Mouse (Mus musculus): ENCODE measurements around the gene Trappc3l.
"Not testable (repeated sequence)": the region's sequence is repeated elsewhere in the genome, so short reads cannot be mapped to it uniquely, and the experiment has no call there.

Trappc3l gene

DNA sequence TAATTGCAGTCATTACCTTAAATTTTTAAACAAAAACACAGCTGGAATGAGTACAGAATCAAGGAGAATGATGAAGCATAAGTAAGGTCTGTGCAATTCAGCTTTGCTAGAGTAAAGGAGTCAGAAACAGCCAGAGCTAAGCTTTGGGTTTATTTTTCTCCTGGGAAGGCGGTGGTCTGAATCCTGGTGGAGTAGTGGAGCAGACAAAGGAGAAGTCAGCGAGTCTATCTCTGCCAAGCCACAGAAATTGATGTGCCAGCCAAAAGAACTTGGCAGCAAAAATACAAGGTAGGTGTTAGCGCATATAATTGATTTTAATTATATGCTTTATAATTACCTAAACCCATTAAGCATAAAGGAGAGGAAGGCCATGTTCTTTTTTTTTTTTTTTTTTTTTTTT, at the start of gene Trappc3l:
Gene Trappc3l (plus strand): TSS at position 197 of the 400 bp plus-strand sequence.
- no peak for DNase-seq

DNA sequence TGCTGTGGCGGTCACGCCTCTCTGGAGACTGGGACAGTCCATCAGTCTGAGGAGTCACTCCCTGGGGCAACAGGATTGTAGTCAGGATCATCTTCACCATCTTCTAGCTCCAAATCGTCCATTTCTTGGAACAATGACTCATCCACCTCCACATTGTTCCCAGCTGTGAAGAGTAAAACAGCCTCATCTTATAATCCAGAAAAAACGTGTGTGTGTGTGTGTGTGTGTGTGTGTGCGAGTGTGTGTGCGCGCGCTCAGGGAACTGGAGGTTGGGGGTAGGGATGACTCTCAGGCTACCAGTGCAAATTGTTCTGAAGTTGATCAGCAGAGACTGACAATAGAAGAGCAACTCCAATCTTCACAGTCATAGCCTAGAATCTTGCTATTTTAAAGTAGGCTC, 40.7 kb upstream of the Trappc3l start:
- DNase-seq, result not testable (repeated sequence)

DNA sequence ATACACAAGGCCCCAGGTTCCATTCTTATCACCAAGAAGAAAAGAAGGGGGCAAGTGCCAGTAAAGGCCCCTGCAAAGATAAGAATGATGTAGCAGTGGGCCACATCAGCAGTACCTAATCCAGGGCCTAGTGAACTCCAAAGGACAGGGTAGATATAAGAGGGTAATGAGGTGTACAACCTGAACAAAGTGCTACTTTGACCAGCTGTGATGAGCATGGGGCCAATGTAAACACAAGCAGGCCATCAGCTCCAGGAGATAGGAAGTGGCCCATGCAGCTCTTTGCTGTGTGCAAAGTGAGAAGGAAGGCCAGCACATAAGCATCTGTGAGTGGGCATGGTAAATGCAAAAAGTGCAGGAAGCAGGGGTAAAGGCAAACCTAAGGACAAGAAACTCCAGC, 39.0 kb upstream of the Trappc3l start:
- DNase-seq, result no peak

DNA sequence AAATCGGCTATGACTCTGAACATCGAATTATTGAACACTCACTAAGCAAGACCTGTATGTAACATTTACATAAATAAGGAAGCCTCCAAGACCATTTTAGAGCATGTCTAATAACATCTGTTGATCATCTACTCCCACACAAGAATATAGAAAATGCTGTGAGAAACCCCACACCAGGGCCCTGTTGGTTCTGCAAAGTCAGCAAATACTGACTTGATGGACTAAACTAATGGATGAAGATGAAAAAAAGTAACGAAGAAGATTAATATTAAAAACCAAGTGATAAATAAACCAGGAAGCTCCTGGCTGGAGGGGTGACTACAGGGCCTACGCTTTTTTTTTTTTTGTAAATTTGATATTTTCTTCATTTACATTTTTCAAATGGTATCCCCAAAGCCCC, 24.8 kb upstream of the Trappc3l start:
- DNase-seq, result no peak

DNA sequence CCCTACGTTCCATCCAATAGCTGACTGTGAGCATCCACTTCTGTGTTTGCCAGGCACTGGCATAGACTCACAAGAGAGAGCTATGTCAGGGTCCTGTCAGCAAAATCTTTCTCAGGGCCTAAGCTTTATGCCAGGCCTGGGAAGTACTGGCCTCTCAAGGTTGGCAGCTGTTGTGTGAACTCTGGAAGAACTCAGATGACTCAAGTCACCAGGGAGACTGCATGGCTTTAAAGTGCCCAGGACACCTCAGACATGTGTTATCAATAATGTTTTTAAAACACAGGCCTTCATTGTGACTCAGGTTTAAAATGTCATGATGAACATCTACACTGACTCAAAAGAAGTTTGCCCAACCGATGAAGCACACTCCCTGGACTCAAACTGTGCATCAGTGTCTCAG, 24.2 kb upstream of the Trappc3l start:
- DNase-seq, result no peak

DNA sequence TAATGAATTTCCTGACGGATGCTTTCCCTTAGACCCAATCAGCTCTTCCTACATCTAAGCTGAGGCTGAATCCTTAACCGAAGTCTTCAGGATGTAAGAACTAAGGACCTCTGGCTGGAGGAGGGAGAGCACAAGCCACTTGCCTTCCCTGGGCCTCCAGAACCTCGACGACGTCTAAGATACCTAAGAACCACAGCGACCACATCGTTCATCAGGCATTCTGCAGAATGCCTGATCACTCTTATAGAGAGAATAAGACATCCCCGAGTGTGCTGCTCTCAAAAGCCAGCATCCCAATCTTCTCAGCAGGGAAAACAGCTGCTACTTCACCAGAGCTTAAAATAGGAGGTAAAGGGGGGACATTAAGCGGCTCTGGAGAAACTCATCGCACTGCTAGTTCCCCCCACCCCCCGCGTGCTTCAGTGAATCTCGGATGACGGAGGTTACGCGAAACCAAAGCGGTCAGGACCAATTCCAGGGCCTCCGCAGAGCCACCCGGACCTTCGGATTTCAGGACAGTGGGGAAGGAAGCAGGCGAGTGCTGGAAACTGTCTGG, 18.6 kb upstream of the Trappc3l start:
- DNase-seq, result no peak

DNA sequence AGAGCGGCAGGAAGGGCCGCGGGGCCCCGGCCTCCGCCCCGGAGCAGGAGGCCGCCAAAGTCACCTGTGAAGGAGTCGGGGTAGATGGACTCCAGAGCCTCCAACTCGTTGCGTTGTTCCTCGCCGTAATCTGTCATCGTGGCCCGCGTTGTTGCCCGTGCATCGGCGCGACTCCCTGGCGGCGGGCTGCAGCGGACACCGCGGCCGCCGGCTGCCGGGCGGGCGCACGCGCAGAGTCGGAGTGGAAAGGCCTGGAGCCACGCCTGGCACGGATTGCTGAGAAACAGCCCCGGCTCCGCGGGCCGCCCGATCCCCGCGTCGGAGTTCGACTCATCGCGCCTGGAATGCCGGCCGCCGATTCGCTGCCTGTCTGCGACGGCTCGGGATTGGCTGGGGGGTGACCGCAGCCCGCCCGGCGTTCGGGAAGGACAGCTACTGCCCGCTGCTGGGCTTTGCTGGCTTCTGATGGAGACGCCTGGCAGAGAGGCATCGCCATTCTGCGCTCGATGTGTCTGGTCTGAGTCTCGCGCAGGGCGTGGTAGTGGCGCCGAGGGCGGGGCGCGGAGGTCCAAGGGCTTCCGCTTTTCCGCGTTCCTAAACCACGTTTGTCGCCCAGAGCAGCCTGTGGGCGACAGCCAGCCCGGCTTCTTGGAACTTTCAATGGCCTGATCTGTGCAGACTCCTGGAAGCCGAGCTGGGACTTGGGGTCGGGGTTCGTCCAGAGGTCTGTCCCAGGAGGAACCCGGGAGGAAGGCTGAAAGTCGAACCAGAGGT, 17.9 kb upstream of the Trappc3l start, which contains the start of gene Rwdd1:
Gene Rwdd1 (minus strand): TSS at position 323 of the 774 bp plus-strand sequence.
- DNase-seq, result peak; percentile 99

DNA sequence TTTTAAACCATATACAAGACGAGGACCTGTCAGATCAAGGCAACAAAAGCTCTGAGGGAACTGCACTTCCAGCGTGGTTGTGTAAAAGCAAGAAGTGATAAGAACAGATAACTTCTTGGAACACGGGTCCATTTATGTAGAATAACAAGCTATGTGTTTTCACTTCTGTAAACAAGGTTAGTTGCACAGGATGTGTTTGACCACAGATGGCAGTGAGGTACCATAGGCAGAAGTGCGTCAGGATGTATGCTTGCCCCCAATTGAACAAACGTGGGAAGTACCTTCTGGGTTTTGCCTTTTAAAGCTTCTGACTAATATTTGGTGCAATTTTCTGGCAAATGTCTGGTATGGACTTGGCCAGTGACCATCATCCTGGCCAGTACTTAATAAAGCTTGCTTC, 7.1 kb upstream of the Trappc3l start:
- no peak for DNase-seq

DNA sequence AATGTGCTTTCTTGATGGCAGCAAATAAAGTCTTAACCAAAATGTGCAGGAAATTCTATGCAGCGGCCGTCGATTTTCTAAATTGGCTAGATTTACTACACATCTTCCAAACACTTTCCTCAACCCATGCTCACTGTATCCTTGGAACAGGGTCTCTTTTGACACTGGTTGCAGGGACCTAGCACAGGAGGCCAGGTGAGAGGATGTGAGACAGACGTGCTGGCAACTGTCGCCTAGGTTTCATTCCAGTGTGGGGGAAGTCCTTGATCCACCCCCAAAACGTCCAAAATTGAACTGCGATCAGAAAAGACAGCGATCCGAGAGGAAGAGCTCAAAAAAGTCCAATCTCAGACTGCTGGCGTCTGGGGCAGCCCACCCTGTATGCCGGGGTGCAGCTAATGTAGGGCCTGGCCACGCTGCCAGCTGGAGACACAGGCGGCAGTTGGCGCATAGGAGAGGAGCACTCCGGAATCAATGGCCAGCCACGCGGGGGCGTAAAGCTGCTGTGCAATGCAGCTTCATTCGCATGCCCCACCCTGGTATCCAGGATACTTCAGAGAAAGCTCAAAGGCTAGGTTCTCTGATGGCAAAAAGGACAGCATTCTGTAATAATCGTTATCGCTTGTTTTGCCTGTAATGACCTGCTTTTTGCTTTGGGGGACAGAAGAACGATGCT, 3.6 kb upstream of the Trappc3l start:
- peak; percentile 32 for DNase-seq

DNA sequence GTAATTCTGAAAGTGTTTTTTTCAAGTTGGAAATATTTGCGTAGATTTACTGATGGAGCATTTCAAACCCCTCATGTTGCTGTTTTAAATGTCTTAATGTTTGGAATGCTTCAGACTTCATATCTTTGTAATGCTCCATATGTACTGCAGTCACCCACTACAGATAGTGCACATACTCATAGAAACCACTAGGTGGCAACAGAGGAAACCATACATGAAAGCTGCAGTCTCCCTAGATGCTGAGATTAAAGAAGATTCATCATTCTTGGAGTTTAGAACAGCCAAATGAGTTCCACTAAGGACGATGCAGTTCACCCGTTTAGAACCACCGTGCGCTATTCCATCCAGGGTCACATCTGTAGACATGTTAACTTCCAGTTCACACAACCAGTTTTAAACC, 810 bp upstream of the Trappc3l start:
- DNase-seq, result no peak

DNA sequence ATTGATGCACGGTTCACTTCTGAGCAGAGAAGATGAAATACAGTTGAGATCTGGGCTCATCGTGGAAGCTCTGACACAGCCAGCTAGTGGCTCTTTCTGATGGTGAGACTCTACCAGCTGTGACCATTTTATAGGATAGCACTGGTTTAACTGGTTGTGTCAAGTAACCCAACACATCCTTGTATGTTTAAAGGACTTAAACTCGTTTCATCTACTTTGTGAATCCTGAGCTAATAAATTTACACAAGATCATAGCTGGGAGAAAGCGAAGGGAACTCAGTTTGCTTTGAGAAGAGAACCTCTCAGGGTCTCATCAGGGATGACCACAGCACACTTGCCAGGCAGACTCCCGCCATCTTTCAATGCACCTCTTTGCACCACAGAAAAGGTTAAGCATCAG, 6.8 kb downstream of the Trappc3l start, which contains the start of gene Calhm4:
Gene Calhm4 (minus strand): TSS at position 101 of the 400 bp plus-strand sequence.
- no peak for DNase-seq

DNA sequence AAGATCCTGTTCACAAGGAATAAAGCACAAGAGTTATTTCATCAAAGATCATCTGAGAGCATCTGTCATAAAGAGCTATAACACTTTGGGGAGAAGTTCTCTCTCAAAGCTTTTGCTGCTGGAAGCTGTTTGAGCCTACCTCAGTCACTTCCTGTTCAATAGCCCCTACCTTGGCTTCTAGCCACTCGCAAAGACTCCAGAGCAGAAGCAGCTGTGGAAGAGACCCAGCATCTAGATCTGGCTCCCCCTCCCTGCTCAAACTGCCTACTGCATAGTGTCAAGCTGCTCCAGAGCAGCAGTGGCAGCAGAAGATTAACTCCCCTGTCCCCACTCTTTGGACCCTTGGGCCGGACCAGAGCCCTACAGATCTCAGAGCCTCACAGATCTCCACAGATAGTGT, 16.6 kb downstream of the Trappc3l start:
- no peak for DNase-seq

DNA sequence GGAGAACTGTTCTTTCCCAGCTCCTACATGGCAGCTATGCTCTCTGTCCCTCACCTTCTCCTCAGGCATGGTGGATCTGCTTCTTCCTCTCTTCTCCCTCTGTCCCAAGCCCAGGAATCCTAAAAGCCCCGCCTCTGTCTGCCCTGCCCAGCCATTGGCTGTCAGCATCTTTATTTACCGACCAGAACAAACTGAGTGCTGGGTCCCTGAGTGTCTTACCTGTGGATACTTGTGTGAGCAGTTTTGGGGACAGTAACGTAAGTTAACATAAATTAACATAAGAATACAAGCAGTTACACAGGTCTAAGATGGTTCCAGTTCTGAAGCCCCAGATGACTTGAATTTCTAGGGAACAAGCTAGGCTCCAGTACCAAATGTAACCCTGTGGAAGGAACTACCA, 29.2 kb downstream of the Trappc3l start:
- DNase-seq, result no peak

DNA sequence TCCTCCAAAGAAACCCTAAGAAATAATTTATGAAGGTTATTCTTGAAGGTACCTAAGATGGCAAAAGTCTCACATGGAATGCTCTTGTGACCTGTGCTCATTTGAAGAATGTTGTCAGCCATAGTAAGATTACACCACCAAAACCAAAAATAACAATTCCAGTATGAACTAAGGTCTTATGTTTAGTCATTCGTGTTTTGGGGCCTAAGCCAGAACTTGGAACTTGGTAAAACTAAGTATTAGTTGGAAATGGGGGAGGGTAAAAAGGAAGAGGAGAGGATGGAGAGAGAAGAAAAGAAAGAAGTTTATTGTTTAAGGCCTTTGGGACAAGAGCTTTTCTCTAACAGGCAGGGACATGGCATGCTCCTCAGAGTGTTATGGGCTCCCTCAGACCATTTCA, 32.2 kb downstream of the Trappc3l start:
- no peak for DNase-seq

DNA sequence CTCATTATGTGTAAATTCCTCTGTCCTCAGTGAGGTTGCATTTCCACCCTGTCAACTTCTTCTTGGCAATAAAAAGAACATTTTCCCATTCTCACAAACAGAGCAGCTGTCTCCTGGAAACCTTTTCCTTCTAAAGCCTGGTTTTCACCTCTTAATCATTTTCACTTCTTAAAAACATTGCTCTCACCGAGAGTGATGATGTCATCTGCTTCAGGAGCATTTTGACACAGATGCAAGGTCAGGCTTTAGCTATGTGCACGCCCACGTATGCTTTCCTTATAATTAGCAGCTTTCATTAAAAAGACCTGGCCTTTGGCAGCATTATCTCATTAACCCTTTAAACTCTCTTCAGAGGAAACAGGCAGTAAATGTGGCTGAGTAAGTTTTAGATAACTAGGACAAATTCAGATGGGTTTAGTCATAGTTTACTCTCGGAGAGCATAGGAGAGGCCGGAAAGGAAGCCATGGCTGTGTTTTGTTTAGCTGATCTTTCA, 33.6 kb downstream of the Trappc3l start:
- no peak for DNase-seq

DNA sequence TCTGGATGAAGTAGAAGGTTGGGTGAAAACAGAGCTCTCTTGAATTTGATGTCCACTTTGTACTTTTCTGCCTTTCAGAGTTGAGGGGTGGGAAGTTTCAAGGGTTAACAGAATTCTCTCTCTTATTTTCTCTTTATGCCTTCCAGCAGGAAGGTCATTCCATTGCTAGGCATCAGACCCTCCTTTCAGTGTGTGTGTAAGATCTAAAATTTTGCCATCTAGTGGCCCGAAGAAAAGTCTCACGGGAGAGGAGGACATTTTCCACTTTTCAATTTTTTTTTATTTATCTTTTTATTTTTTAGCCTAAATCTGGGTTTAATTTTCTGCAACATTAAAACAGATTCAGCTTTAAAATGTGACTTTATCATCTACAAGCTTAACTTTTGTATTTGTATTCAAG, 34.3 kb downstream of the Trappc3l start:
- no peak for DNase-seq

DNA sequence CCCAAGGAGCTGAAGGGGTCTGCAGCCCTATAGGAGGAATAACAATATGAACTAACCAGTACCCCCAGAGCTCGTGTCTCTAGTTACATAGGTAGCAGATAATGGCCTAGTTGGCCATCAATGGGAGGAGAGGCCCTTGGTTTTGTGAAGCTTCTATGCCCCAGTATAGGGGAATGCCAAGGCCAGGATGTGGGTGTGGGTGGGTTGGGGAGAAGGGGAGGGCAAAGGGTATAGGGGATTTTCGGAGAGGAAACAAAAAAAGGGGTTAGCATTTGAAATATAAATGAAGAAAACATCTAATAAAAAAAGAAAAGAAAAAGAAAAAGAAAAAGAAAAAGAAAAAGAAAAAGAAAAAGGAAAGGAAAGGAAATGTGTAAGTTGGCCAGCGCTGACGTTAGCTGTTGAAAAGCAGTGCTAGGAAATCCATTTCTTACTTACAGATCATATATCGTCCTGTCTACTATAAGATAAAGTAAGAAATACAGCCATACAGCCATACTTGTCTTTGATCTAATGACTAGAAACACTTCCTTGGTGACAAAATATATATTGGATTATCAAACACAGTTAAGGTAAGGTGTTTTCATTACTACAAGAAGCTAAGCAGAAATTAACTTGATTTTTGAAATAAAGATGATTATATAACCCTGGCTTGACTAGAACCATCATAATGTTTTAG, 37.3 kb downstream of the Trappc3l start:
- DNase-seq, result no peak

DNA sequence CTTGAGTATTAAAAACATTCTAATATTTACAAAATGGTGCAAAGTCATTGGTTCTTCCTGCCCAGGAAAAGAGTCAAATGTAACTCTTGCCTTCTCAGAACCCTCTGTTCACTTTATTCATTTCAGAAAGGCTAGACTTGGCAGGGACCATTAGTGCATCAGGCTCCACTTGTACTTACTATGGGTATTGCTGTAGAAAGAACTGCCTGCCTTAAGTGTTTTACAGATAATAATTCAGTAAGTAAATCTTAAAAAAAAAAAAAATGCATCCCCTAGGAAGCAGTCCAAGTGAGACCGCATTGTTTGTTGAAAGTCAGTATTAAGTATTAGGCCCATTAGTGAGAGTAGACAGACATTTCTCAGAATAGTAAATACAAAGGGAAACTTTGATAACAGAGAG, 49.1 kb downstream of the Trappc3l start:
- no peak for DNase-seq

DNA sequence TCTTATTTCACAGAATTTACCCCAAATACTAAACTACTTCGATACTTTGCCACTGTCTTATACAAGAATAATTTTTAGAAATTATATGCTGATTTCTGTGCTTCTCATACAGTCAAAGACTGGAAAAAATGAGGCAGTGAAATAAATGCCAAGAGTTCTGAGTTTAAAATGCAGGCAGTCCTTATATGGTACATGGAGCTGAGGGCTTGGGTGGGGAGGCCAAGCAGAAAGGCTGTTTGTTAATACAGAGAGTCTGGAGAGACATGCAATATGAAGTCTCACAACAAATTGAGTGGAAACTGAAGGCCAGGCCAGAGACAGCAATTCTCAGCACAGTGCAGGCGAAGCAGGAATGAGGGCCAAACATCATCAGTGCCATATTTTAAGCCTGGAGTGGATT, 51.1 kb downstream of the Trappc3l start:
- no peak for DNase-seq

DNA sequence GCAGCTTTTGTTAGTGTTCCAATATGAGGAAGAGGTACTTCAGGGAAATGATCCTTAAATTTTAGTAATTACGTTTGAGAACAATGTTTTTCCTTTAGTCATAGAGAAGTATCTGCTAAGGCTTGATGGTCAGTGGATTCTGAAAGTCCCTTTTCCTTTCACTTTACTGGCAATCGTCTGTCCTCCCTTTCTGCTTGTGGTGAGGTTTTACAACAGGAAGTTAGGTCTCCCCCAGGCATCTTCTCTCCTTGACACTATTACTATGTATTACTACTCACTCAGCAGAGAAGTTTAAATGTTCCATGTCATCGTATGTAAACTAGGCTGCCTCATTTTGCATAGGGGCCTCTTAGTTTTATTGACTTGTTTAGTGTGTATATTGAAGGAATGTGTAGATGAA, 52.1 kb downstream of the Trappc3l start:
- DNase-seq, result no peak

DNA sequence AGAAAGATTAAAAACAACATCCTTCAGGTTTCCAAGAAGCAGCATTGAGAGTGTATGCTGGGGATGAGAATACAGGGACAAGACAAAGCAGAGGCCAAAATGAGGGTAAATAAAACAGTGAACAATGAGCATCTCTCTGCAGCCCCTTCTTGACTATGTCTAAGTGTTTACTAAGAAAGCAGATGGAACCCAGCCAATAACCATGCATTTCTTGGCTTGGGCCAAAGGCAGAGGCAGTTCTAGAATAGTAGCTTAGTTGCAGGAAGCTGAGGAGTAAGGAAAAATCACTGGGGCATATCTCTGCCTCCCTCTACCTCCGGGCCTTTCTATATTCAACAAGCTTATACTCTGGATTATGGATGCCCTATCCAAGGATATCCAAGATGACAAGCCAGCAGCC, 53.1 kb downstream of the Trappc3l start:
- no peak for DNase-seq

DNA sequence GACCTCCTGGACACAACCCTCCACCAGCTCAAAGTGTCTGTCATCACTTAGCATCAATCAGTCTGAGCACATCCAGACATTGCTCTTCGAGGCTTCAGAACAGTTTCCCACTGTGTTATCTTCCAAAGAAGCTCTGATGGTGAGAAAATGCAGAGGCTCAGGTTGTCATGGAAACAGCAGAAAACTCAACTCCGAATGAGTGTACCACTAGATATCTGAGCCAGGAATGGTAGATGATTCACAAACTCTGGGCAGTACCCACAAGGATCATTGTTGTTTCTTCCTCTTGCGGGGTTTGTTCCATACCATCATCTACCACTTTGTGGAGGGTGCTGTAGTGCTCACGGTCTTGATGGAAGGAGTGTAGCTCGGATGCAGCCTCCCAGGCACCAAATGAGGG, 54.5 kb downstream of the Trappc3l start:
- DNase-seq, result no peak

DNA sequence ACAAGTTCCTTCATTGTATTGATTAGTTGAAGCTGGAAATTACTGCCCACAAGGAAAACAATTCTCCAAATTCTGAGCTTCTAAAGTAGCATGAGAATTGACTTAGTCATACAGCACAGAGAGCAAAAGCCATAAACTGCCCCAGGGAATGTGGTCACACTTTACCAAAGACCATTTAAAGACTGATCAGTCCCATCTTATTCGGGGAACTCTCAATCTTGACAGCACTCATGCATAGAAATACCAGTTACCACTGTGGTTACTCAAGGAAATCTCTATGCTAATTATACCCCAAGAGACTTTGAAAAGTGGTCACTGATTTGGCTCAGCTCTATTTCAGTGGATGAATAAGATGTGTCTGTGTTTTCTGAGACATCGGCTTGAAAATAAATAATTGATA, 57.8 kb downstream of the Trappc3l start:
- no peak for DNase-seq

Measured in cerebellum, adult 9-11 months (tissue).